Mouse (Mus musculus): ENCODE data around the gene Ppp1r15a.

GRCm38 (mm10) chr7:45540213-45540612 is 14.1 kb upstream of the Ppp1r15a start:
- TF ChIP-seq POLR2A (IDR thresholded peaks at IDR 0.05; ENCODE audit: low read depth, low read length): no peak
- no peak for TF ChIP-seq CTCF (IDR thresholded peaks at IDR 0.05; ENCODE audit: extremely low read depth, insufficient read depth, insufficient read length, insufficient replicate concordance)
